Mouse (Mus musculus): ENCODE measurements at regions not wholly inside any gene's neighbourhood (a gene's known extent, or its start where the extent isn't known, plus 50 kb on each side); places are given as distances from the start of the nearest gene placed in this dataset.

DNA sequence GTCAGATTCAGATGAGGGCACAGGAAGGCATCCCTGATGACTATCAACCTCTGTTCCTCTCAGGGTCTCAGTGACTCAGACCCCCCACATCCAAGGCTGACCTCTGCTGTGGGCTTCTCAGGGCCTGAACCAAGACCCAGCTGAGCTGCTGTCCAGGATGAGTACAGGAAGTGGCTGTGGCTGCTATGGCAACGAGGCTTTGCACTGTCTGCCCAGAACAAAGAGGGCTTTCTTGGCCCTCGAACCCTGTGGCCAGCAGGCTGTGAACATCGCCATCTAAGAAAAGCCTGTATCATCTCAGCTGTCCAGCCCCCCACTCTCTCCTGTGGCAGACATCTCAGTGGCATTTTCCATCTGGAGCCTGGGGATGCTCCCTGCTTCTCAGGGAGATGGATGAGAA, 159.5 kb downstream of the 3100002H09Rik start:
- in situ Hi-C loops (cut with MboI, MseI): loop anchor here in 1 of 2 experiments (25.0 kb wide), 1 partner anchor 436 kb away; the partner anchor contains the start of gene Epha10

DNA sequence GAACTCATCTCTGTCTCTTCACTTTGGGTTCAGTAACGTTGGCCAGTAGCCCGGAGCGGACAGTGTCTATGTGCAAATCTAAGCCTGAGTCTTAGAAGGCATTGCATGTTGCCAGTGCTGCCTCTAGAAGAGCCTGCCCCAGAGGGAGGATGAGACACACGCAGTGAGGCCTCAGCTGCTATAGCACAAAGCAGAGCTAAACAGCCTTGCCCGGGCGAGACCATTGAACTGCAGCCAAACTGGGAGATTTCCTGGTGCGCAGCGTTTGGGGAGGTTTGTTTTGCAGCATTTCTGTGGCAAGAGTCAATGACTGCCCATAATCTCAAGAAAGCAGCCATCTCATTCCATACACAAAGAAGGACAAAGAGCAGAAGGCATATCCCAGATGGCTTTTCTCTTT, 164.0 kb downstream of the 3100002H09Rik start:
- in situ Hi-C loops (cut with MboI, MseI): no loop called here

DNA sequence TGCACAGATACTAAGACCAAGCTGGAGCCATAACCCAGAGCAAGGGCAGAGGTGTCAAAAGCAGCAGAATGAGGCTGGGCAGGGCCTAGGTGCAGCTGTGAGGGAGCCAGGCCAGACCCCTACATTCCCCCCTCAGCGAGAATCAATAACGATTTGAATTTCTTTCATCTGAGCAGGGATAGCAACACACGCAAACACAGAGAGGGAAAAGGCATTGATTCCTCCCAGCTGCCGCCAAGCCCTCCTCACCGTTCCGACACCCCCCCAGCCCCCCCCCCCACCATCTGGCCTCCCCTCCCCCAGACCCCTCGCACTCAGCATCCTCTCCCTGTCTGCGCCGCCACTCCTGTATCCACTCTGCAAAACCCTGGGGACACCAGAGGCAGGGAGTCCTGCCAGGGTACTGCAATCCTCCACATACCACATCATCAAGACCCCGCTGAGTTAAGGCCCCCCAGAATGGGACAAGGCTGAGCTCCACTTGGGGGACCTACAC, 166.9 kb downstream of the 3100002H09Rik start:
- in situ Hi-C loops (cut with MboI, MseI): no loop called here

DNA sequence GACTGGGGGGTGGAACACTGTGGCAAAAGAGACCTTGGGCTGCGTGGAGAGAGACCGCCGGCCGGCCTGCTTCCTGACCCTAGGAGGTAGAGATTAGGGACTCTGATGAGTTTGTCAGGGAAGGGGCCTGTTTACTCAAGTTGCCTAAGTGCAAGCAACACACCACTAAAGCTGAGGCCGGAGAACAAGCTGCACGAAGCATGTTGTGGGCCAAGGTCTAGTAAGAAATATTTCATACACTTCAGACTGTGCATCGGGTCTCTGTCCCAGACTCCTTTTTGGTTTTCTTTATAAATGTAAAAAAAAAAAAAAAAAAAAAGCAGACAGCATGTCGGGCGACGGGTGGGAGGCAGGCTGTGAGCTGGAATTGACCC, 167.5 kb downstream of the 3100002H09Rik start:
- in situ Hi-C loops (cut with MboI, MseI): no loop called here

DNA sequence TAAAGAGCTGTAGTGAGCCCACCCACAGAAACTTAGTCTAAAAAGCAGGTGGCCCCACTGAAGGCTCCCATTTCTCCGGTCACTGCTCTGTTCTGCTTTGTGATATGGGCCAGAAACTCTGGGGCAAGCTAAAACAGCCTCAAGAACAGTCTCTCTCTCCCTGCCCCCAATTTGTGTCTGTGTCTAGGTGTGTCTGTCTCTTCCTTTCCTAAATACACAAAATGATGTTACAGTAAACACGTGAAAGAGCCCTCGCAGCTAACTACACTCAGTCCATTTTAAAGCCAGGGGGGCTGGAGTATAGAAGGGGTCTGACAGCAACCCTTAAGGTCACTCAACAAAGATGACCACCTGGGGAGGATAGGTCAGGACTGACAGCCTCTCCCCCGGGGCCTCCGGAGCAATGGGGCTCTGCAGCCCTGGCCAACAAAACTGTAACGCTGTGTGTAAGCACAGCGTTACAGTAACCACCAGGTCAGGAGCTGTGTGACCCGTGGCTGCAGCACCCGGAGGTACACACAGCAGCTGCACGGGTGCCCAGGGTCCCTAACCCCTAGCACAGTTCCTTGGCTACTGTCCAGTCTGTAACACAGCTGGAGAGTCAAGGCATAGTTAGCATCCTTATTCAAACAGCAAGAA, 168.0 kb downstream of the 3100002H09Rik start:
- in situ Hi-C loops (cut with MboI, MseI): no loop called here

DNA sequence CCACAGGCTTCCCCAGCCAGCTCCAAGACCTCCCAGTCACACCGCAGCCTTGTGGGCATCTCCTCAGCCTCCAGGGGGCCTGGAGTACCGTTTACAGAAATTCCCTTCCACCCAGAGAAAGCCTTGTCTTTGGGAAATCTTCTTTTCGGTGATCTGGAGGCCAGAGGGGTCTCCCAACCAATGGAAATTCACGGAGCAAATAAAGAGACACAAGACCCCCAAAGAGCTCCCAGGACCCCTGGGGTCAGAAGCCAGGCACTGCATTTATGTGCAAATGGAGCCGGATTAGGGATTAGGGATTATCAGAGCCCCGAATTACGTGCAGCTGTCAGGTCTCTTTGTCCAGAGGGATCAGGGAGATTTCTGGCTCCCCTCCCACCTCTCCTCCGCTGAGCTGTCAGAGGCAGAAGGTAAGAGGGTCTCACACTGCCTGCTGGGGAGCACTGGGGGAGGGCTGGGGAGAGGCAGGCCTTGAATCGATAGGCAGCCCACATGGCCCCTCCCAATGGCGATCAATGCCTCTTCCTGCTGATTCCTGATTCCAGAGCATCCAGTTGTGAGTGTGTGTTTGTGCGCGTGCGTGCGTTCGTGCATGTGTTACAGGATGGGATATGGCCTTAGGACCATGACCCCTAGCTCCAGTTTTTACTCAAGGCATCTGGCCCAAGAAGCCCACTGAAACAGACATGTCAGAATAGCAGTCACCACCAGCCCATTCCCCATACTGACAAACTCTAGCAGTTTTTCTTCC, 168.7 kb downstream of the 3100002H09Rik start:
- in situ Hi-C loops (cut with MboI, MseI): no loop called here

DNA sequence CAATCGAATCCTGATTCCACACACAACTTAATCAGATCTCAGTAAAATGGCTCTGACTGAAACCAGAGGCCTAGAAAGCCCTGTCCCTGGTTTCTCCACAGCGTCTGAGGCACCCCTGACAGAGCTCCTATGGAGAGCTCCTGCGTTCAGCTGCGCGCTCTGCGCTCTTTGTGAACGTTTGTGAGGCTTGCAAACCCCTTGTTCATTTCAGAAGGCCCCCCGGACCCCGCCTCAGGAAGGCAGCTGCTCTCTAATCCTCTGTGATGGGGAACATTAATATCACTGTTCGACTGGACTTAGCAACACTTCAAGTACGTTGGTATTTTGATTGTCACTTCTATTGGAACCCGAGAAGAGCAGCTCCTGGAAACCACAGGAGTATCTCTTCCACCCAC, 175.6 kb downstream of the 3100002H09Rik start:
- in situ Hi-C loops (cut with MboI, MseI): no loop called here

DNA sequence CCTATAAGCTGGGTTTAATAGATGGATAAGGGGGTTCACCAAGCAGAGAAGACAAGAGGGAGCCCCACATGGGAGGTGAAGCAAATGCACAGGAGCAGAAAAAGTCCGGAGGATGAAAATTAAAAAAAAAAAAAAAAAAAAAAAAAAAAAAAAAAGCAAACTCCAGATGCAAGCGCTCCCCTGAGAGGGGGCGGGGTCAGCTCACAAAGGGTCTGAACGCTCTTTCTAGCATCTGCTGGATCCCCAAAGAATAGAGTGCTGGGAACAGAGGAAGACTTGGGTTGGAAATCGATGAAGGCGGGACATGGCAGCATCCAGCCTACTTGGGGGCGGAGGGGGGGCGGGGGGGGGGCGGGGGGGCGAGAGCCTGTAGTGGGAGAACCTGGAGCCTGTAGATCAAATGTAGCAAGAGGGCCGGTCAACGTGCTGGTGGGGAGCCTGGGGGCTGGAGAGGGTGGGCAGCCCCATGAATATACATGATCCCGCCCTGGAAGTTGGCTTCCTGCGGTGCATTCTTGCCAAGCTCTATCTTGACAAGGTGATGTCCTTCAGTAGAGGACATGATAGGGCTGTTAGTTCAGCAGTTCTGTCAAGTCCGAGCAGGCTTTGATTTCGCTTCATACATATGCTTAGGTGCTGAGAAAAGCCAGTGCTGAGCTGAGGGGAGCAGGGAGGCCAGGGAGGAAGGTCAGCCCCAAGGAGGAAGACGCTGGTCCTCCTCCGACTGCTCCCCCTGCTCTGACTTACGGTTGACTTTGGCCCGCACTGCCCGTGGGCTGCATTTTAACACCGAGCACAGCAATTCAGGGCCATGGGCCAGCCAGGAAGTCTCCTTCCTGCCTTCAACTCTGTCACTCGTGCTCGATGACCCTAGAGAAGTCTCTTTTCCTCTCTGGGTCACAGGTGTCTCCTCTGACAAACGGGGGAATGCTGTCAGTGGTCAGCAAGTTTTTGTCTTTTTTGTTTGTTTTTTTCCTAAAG, 176.3 kb downstream of the 3100002H09Rik start:
- in situ Hi-C loops (cut with MboI, MseI): no loop called here

DNA sequence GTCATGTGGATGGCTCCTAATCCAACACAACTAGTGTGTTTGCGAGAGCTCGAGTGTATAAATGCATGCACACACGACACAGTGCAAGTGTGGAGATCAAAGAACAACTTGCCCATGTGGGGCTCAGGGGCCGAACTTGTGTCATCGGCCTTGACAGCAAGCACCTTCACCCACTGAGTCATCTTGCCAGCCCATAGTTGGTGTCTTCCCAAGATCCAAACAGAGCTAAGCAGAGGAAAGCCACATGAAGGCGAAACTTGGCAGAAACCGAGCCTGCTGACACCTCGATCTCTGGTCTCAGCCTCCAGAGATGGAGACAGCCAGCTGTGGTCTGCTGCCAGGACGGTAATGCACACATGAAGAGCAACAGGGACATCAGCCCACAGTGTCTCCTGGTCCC, 177.1 kb downstream of the 3100002H09Rik start:
- in situ Hi-C loops (cut with MboI, MseI): no loop called here

DNA sequence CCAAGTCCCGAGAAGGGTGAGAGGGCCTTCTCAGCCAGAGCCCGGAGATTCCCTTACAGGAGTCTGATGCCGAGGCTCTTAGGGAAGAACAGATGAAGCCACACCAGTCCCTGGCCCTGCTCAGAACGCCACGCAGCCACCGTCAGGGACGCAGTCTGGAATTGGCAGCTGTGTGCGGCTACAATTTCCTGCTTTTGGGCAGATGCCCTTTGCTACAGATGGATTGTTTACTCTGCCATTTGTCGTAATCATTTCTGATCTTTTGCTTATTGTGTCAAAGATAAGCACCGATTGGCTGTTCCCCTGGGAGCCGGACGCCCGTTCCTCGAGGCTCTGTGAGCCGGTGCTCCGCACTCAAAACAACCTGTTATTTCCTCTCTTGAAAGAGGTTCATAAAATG, 179.4 kb downstream of the 3100002H09Rik start:
- in situ Hi-C loops (cut with MboI, MseI): no loop called here

DNA sequence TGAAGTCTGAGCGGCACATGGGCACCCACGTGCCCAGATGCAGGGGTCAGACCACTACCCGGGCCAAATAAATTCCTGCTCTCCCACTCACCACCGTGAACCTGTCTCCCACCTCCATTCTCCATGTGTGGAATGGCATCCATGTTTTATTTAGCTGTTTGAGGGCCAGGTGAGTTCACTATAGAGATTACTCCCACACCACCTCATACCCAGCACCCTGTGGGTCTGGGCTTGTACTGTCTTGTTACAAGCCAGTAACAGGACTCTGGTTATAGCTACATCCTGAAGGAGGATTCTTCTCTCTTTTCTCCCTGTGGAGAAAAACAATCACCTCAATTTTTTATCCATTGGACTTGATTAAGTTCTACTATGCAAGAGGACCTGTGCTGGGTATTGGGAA, 181.8 kb downstream of the 3100002H09Rik start:
- in situ Hi-C loops (cut with MboI, MseI): no loop called here

DNA sequence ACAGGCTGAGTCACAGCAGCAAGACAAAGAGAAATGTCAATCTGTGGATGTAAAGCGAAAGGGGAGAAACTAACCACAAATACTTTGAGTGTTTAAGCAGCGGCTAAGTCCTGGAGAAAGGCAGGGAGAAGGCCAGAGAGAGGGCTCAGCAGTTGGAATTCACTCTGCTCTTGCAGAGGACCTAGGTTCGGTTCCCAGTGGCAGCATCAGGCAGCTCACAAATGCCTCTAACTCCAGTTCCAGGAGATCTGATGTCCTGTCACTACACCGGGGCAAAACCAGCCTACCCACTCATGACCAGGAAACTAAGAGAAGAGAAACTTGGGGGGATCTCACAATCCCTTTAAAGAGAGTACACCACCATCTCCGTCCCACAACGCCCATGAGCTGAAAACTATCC, 188.2 kb downstream of the 3100002H09Rik start:
- in situ Hi-C loops (cut with MboI, MseI): no loop called here

DNA sequence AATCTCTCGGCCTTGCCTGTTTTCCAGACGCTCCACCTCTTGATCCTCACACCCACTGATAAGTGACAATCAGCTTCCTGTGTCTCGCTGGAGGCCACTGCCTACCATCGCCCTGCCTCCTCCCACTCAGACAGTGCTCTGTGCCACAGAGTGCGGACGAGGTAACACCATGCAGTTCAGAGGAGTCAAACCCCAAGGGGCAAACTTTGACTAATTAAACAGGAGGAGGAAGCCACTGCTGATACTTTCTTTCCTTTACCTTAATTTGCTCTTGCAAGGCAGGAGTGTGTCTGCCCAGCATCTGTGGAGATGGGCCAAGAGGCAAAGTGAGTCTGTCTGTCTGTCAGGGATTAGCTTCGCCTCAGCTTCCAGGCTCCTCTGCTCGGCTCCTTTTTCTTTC, 192.2 kb downstream of the 3100002H09Rik start:
- in situ Hi-C loops (cut with MboI, MseI): no loop called here

DNA sequence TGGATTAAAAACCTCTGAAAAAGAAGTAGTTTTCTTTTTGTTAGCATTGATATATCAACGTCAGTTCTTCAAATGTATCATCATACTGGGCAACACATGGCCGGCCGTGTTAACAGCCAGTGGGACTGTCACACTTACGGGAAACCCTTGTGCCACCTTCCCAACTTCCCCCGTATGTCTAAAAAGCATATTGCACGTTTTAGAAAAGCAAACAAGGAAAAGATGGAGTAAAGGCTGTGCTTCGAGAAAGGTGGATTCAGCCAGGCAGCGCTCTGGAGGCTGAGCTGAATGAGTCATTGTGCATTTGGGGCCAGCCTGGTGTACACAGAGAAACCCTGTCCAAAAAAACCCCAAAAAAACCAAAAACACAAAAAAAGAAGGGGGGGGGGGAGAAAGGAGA, 193.4 kb downstream of the 3100002H09Rik start:
- in situ Hi-C loops (cut with MboI, MseI): no loop called here

DNA sequence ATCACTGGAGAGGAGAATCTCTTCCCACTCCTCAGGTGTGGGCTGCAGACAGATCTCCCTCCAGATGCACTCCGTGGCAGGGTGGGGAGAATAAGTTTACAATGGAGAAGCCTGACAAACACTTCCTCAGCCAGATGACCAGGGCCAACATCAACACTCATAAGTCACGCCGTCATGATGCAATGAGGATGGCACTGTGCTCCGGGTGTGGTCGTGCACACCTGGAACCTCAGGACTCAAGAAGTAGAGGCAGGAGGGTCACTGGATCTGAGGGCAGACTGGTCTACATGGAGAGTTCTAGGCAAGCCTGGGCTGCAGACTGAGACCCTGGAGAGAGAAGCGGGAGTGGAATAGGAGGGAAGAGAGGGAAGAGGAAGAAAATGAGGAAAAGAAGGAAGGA, 194.3 kb downstream of the 3100002H09Rik start:
- in situ Hi-C loops (cut with MboI, MseI): no loop called here

DNA sequence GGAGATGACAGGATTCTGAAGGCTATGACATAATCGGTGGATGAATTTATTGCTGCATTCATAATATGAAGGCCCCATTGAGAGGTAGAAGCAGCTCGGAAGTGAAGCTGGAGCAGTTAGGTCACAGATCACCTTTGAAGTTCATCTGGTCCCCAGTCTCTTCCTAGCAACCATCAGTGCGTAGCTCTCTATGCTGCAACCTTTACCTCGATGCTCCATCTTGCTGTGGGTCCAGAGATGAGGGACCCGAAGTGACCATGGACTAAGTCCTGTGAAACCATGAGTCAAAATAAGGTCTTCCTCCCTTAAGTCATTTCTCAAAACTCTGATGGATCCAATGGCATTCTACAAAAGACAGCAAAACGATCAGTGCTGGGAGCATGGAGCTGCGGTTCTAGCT, 196.2 kb downstream of the 3100002H09Rik start:
- in situ Hi-C loops (cut with MboI, MseI): no loop called here

DNA sequence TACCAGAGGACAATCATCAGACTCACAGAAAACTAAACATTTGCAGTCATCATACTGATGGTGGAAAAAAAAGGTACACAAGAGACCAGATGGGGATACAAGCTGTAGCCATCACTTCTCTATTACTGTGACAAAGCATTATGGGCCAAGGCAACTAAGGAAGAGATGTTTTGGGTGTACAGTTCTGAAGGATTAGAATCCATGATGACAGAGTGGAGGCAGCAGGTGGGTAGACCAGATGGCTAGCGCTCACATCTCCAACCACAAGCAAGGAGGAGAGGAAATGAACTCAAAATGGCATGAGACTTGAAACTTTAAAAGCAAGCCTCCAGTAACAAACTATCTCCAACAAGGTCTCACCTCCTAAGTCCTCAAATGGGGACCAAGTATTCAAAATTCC, 201.3 kb downstream of the 3100002H09Rik start:
- in situ Hi-C loops (cut with MboI, MseI): no loop called here

DNA sequence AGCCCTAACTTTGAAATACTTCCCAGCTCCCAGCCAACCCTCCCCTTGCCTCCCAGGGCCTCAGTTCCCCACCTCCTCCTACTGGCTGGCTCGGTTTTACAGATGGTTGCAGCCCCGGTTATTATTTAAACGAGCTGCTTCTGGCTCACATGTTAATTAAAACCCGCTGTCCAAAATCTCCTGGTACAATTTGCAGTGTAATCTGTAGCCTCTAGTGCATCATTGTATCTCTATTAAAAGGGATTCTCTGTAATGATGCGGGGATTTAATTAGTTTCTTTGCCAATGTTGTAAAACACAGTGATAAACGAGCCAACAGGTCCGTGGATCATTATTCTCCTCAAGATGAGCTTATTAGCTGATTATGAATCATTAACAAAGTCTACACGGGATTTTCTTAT, 208.5 kb downstream of the 3100002H09Rik start:
- in situ Hi-C loops (cut with MboI, MseI): no loop called here

DNA sequence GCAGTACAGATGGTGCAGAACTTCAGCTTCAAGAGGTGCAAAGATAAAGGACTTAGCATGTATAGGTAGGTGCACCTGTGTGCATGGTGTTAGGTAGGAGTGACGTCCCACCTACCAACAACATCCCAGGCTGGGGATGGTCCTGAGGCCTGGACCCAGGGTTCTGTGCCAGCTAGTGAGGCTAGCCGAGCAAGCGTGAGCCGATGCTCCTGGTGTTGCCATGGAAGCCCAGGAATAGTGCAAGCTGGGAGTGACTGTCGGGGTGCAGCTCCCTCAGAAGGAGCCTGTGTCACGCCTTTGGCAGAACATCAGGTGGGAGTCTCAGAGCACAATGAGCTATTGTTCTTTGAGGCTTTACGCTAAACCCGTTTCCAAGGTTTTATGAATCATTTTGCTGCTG, 209.9 kb downstream of the 3100002H09Rik start:
- in situ Hi-C loops (cut with MboI, MseI): no loop called here

DNA sequence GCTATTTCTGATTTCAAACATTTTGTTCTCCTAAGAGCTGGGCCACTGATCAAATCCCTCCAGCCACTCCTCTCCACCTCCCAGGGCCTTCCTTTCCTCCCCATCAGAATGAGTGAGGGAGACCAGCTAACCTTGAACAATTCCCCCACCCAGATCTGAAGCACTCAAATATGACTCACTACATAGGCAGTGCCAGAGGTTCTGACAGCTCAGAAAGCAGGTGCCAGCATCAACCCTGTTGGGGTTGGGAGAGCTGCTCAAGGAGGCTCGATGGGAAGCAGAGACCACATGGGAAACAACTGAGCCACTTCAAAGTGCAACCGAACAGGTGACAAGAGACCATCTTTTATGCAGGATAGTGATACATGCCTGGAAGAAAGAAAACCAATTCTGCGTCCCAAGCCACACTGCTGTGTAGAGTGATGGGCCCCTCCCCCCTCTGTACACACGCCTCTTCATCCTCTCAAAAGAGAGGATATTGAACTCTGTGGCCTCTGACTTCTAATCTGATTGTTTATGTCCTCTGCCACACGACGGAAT, 210.4 kb downstream of the 3100002H09Rik start:
- in situ Hi-C loops (cut with MboI, MseI): no loop called here

DNA sequence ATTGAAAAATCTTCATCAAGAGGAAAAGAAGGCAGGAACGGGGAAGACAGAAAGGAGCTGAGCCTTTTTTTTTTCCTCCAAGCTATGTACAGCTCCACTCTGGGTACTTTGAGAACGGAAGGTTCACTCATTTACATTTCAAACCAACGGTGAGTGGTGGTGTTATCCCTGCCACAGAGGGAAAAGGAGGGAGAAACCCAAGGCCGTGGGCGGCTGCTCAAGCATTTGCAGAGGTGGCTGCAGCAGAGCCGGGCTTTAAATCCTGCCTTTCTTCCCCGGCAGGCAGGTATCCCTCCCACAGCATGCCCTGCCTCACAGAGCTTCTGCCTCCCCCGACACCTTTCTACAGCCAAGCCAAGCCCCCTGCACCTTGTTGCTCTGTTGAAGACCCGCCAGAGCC, 212.2 kb downstream of the 3100002H09Rik start:
- in situ Hi-C loops (cut with MboI, MseI): loop anchor here in 1 of 2 experiments (10.0 kb wide), 1 partner anchor 416 kb away; no protein-coding TSS in a partner anchor

All from T-helper 17 cell (primary cell).